Mouse (Mus musculus) splenic B cell, adult 2 months (primary cell): ENCODE results near the gene Cacnb4.

Experiments
- DNase-seq: peaks from one replicate; pipeline ENCODE4 v3.0.0-alpha.2; 2011; ENCODE audit warnings: low read depth, low spot score
- H3K27me3 ChIP-seq: 2 replicates; pipeline ENCODE4 v1.6.1; 2012; ENCODE audit warnings: mild to moderate bottlenecking, low read length, moderate library complexity, mixed read lengths; ENCODE audit not compliant: control insufficient read depth, poor library complexity, insufficient read depth, severe bottlenecking
- H3K36me3 ChIP-seq: 2 replicates; pipeline ENCODE4 v1.6.1; 2012; ENCODE audit warnings: mild to moderate bottlenecking, low read length, moderate library complexity, mixed read lengths; ENCODE audit not compliant: control insufficient read depth, poor library complexity, insufficient read depth, severe bottlenecking

Gene Cacnb4

GRCm38 (mm10) chr2:52556961-52557326 lies 119.7 kb downstream of the Cacnb4 start:
- DNase-seq: no peak
- Histone ChIP-seq H3K27me3 (no peaks in the 10 kb centered on the region), H3K36me3 (no peaks in the 10 kb centered on the region)

GRCm38 (mm10) chr2:52556298-52556960 lies 120.2 kb downstream of the Cacnb4 start:
- DNase-seq: no peak
- no peaks in the 10 kb centered on the region for H3K27me3 ChIP-seq
- no peaks in the 10 kb centered on the region for H3K36me3 ChIP-seq

- Histone ChIP-seq H3K36me3 (no peaks in the 10 kb centered on the region), H3K27me3 (no peaks in the 10 kb centered on the region)
- DNase-seq: no peak
Measured at GRCm38 (mm10) chr2:52548401-52548800, 128.2 kb downstream of the Cacnb4 start.

- Histone ChIP-seq H3K36me3 (no peaks in the 10 kb centered on the region), H3K27me3 (no peaks in the 10 kb centered on the region)
- no peak for DNase-seq
Measured at GRCm38 (mm10) chr2:52547331-52547730, 129.3 kb downstream of the Cacnb4 start.

GRCm38 (mm10) chr2:52544527-52544926 lies 132.1 kb downstream of the Cacnb4 start:
- Histone ChIP-seq H3K36me3 (no peaks in the 10 kb centered on the region), H3K27me3 (no peaks in the 10 kb centered on the region)
- no peak for DNase-seq

GRCm38 (mm10) chr2:52541068-52541467 lies 135.6 kb downstream of the Cacnb4 start:
- Histone ChIP-seq H3K36me3 (no peaks in the 10 kb centered on the region), H3K27me3 (no peaks in the 10 kb centered on the region)
- DNase-seq: no peak

- no peak for DNase-seq
- Histone ChIP-seq H3K27me3 (no peaks in the 10 kb centered on the region), H3K36me3 (no peaks in the 10 kb centered on the region)
Measured at GRCm38 (mm10) chr2:52539318-52539717, 137.3 kb downstream of the Cacnb4 start.

GRCm38 (mm10) chr2:52537645-52538044 lies 139.0 kb downstream of the Cacnb4 start:
- DNase-seq: no peak
- H3K27me3 ChIP-seq: no peaks in the 10 kb centered on the region
- H3K36me3 ChIP-seq: no peaks in the 10 kb centered on the region

- Histone ChIP-seq H3K27me3 (no peaks in the 10 kb centered on the region), H3K36me3 (no peaks in the 10 kb centered on the region)
- DNase-seq: no peak
Measured at GRCm38 (mm10) chr2:52537155-52537554, 139.5 kb downstream of the Cacnb4 start.

- Histone ChIP-seq H3K27me3 (no peaks in the 10 kb centered on the region), H3K36me3 (no peaks in the 10 kb centered on the region)
- DNase-seq: no peak
Measured at GRCm38 (mm10) chr2:52536511-52536910, 140.1 kb downstream of the Cacnb4 start.

- DNase-seq: no peak
- no peaks in the 10 kb centered on the region for H3K27me3 ChIP-seq
- no peaks in the 10 kb centered on the region for H3K36me3 ChIP-seq
Measured at GRCm38 (mm10) chr2:52533696-52534095, 142.9 kb downstream of the Cacnb4 start.

GRCm38 (mm10) chr2:52530521-52530920 lies 146.1 kb downstream of the Cacnb4 start:
- no peak for DNase-seq
- no peaks in the 10 kb centered on the region for H3K36me3 ChIP-seq
- no peaks in the 10 kb centered on the region for H3K27me3 ChIP-seq

- Histone ChIP-seq H3K36me3 (no peaks in the 10 kb centered on the region), H3K27me3 (no peaks in the 10 kb centered on the region)
- DNase-seq: no peak
Measured at GRCm38 (mm10) chr2:52529245-52529644, 147.4 kb downstream of the Cacnb4 start.

- Histone ChIP-seq H3K36me3 (no peaks in the 10 kb centered on the region), H3K27me3 (no peaks in the 10 kb centered on the region)
- DNase-seq: no peak
Measured at GRCm38 (mm10) chr2:52525876-52526592, 150.6 kb downstream of the Cacnb4 start.

GRCm38 (mm10) chr2:52523056-52523715 lies 153.4 kb downstream of the Cacnb4 start:
- peak; percentile 7 for DNase-seq
- no peaks in the 10 kb centered on the region for H3K36me3 ChIP-seq
- no peaks in the 10 kb centered on the region for H3K27me3 ChIP-seq
